Mouse (Mus musculus) cerebellum, postnatal 4 days (tissue): Measurements from ENCODE around the gene Washc1.
A peak's percentile ranks its signal among the peaks of the same experiment; 100 is the strongest.
"Not testable (repeated sequence)": the region's sequence is repeated elsewhere in the genome, so short reads cannot be mapped to it uniquely, and the experiment has no call there.

ENCODE experiments used
- DNase-seq, 2 experiments: peaks; one replicate each; pipeline ENCODE4 v3.0.0; 2022; ENCODE audit warnings: low spot score in 2 of 2, mixed read lengths in 1 of 2

The Washc1 gene

DNA sequence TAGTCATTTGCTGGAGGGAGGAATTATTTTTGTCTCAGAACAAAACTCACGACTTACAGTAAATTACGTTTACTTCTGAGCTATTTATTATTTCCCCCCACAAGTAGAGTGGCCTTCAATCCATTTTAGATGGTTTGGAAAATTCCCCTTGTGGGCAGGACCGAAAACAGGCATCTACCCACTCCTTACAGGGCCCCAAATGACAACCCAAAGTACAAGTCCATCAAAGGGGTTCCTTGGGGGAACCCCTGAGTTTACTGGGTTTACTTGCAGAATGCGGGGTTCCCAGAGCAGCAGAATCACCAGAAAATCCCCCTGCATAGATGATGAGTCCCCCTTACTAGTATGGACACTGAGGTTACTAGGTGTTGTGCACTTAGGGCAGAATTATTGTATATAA, 821 bp downstream of the Washc1 start:
- DNase-seq: no peak

GRCm38 (mm10) chr17:66118991-66119390, 7.6 kb downstream of the Washc1 start:
- DNase-seq: no peak

GRCm38 (mm10) chr17:66120701-66121100, 9.4 kb downstream of the Washc1 start:
- no peak for DNase-seq

DNA sequence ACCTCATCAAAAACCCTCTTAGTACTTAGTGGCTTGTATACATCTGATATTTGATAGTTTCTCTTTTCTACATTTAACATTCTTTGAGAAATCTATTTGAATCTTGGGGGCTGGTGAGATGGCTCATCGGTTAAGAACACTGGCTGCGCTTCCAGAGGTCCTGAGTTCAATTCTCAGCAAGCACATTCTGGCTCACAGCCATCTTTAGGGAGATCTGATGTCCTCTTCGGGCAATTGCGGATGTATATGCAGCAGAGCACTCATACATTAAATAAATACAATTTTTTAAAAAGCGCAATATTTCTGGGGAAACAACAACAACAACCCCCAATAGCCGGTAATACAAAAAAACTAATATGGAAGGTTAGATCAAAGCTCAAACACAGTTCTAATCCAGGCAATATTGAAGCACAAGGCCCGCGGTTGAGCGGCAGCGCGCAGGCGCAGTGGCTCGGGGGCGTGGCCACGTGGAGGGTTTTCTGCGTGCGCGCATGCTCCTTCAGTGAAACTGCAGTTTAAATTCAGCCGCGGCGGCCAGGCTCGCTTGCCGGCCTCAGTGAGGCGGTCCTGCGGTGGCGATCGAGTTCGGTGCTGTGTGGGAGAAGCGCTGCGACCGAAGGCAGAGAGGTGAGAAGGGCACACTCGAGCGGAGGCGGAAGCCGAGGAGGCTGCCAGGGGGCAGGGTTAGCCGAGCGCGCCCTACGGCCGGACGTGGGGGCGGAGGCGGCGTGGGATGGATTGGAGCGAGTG, 11.9 kb downstream of the Washc1 start, which contains the start of gene Ddx11:
TSS of gene Ddx11 (plus strand) at position 455 of the 750 bp plus-strand sequence.
- peak; percentile 92 to 97 for DNase-seq

DNA sequence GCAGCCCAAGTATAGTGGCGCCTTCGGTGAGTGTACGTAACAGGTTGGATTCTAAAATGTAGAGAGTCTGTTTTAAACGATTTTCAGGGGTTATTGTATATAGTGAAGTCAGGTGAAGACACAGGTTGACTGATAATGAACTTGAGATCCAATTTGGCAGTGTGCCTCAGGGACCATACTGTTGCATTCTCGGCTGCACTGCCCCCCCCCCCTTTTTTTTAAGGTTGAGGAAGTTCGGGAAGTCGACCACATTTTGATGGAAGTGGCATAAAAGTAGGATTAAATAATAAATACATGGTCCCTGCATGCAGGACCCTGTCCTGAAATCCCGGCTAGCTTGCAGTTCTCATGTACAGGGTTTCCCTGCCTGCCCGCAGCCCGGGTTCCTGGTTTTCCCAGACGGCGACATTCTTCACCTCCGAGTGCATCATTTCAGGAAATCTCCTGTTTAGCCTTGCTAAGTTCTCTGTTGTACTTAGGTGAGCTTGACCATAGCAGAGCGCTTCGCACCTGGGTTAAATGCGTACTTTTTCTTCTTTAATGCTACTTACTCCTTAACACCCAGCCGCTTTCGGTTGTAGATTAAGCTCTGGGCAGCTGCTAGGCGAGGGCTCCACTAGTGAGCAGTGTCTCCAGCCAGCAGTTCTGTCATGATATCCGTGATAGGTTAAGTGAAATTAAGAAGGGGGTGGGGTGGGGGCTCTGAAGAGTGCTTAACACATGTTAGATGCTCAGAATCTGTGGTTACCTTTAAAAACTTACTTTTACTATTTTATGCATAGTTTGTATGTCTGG, 12.7 kb downstream of the Washc1 start:
- DNase-seq: no peak

- DNase-seq: no peak
Observed at GRCm38 (mm10) chr17:66125211-66125610, 13.9 kb downstream of the Washc1 start.

DNA sequence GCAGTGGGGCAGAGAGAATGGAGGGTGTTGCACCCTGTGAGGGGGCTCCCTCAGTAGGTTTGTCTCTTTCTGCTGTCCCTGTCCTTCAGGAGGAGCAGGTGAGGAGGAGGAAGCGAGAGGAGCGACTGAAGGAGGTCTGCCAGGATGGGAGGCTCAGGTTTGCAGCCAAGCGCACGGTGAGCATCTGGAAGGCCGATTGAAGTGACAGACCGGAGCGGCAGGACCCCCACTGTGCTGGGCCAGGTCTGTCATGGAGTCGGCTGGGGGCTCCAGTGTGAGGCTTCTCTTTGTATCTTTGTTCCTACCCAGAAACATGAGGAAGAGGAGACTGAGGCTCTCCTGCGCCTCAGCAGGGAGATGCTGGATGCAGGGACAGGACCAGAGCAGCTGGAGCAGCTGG, 19.0 kb downstream of the Washc1 start:
- DNase-seq: no peak

- no peak for DNase-seq
Observed at GRCm38 (mm10) chr17:66131212-66131611, 19.9 kb downstream of the Washc1 start.

DNA sequence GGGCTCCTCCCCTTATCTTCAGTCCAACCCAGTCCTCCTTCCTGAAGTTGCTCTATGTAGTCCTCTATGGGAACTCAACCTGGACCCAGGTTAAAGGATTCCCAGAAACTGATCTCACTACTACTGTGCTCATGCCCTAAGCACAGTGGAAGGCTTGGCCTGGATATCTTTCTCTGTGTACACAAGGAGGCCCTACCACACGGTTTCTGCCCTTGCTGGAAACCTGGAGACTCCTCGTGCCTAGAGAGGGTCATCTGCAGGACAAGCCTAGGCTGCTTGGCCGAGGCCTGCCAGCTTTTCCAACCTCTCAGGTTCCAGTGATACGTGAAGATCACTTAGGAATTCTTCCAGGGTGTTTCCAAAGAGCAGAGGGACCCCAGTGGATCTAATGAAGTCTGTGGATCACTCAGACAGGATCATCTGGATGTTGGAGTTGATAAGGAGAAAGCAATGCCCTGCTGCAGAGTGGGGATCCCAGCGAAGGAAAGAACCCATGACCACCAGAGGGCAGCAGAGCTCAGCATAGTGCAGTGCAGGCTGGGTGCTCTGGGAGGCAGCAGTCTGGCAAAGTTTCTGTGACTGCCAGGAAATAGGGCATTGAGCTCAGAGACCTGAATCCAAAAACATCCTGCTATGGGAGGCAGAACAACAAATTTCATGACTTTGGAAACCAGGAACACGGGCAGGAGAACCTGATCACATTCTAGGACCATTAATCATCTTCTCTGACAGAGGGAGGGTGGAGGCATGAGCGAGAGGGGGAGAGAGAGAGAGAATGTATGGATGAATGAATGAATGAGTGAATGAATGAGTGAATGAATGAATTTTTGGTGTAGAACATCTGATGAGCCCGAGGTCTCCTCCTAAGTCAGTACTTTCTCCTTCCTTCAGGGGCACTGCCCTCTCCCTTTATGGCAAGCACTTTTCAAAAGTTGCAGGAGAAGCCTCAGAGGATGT, 41.6 kb downstream of the Washc1 start:
- not testable (repeated sequence) for DNase-seq

- not testable (repeated sequence) for DNase-seq
Observed at GRCm38 (mm10) chr17:66153735-66154423, 42.5 kb downstream of the Washc1 start.

DNA sequence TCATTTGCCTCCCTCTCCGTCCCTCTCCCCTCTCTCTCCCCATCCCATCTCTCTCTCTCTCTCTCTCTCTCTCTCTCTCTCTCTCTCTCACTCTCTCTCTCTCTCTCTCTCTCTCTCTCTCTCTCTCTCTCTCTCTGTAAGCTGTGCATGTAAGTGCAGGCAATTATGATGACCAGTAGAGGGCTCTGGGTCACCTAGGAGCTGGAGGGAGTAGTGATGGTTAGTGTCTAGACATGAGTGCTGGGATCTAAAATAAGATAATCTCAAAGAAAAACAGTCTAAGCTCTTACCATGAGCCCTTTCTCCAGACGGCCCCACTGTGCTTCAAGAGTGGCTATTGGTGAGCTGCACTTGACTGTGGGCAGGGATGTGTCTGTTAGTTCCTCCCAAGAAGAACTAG, 43.5 kb downstream of the Washc1 start:
- no peak for DNase-seq

GRCm38 (mm10) chr17:66158271-66158670, 46.9 kb downstream of the Washc1 start:
- no peak for DNase-seq

DNA sequence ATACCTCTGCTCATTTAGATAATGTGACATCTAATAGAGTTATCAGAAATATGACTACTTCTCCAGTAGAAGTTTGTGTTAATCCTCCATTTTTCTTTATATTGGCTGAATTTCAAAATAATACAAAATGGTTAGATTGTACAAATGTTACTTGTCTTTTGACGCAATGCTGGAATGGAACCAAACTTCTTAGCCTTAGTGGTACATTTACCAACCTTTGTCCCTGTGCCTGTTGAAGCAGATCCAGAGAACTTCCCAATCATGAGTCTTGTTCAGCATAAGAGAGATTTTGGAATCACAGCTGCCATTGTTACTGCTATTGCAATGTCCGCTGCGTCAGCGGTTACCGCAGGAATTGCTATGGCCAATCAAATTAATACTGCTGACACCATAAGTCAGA, 55.8 kb downstream of the Washc1 start:
- not testable (repeated sequence) for DNase-seq
